Mouse (Mus musculus) layer of hippocampus, adult 6 months (tissue): ENCODE measurements around the gene Neu2. TPM values are rescaled to one million over a fixed set of nuclear protein-coding genes. Genes with fewer than 3 reads are reported as not detected.

Source experiments
- long read RNA-seq, 2 experiments: library from polyadenylated mRNA; unstranded; transcript quantifications; one replicate each; pipeline ENCODE4 v2.0.0; 2019 to 2020
- polyA plus RNA-seq: library from polyadenylated mRNA; unstranded; fragments of <200 nt; fragmentation: Nextera tagmentation; gene quantifications from 2 replicates; pipeline ENCODE4 v1.2.3, GENCODE M21; 2021

Neu2 gene
- polyA plus RNA-seq = 1.2 and 1.6 TPM in 2 replicates
- long read RNA-seq, experiment 1, partial matches to known transcripts = 0 of 4 reads
- long read RNA-seq, experiment 1, other reads (novel, unspliced or antisense) = 0 of 4 reads
- long read RNA-seq, experiment 2, partial matches to known transcripts = 0 of 7 reads
- long read RNA-seq, experiment 2, other reads (novel, unspliced or antisense) = 1 of 7 reads

DNA sequence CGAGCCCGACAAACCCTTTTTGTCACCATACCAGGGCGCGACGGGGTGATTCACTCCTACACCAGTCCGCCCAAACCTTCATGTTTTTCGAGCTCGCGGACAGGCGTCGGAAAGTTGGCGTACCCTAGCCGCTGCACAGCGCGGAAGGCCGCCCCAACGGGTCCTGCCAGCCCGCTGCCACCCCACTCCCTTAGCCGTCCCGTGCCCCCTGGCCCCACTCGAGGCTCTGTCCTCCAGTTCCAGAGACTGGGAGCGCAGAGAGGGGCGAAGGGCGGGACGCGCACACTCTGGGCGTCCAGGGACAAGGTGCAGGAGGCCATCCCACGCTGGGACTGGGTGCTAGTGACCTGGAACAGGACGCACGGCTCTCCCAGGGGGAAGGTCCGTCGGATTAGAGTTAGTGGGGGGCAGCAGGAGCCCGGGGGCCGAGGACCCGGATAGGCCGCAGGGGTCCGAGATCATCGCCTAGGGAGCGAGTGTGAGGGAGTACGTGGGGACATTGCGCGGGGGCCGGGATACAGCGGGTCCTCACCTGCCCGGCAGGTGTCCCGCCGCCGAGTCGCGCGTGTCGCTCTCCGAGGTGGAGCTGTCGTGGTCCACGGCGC, at the start of gene Neu2:
Neu2 (plus strand) TSS at position 329 of the 605 bp plus-strand sequence.

DNA sequence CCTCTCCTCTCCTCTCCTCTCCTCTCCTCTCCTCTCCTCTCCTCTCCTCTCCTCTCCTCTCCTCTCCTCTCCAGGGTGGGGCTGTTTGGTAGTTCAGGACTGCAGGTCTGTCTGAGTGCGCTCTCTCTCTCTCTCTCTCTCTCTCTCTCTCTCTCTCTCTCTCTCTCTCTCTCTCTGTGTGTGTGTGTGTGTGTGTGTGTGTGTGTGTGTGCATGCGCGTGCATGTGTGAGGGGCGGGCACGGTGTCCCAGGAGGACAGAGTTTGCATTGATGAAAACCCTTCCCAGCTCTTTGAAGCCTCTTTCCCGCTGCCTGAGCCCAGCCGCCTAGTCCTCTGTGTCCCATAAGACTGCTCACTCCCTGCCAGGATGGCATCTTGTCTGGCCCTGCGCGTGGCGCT, 39.7 kb upstream of the Neu2 start, which contains the start of gene Snorc:
Snorc (plus strand) TSS at position 301 of the 400 bp plus-strand sequence.

DNA sequence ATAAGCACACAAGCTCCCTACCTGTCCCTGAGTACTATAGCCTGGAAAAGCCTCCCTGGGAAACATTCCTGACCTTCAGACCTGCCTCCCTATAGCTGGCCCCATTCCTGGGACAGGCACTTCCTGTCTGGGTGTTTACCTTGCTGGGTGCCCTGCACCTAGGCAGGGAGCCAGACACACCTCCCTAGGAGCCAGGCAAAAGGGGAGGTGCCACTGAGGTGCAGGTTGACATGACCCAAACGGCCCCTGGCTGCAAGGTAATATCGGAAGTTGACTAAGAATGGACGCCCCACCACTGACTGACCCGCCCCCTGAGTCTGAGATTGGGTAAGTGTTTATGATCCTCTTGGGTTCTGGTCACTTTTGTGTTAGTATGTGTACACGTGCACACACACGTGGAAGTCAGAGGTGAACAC, 64.1 kb downstream of the Neu2 start, which contains the start of gene Ngef:
Ngef (minus strand) TSS at position 71 of the 416 bp plus-strand sequence.

DNA sequence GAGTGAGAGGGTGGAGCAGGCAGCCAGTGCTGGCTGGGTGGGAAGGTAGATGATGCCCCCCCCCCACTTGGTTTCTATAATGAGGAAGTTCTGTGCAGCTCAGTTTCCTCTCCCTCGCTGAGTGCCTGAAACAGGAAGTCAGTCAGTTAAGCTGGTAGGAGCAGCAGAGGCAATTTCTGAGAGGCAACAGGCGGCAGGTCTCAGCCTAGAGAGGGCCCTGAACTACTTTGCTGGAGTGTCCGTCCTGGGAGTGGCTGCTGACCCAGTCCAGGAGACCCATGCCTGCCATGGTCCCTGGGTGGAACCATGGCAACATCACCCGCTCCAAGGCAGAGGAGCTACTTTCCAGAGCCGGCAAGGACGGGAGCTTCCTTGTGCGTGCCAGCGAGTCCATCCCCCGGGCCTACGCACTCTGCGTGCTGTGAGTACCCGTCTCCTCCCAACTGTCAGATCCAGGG, 110.6 kb downstream of the Neu2 start, which contains the start of gene Inpp5d:
Inpp5d (plus strand) TSS at position 102 of the 458 bp plus-strand sequence.

Other genes with a start within 250 kb of the Neu2 start
- gene Efhd1, start 245.5 kb upstream of the Neu2 start, polyA plus RNA-seq = 22.4 and 24.2 TPM in 2 replicates
- gene Gigyf2, start 182.9 kb upstream of the Neu2 start, polyA plus RNA-seq = 18.2 and 42.6 TPM in 2 replicates
- 4.6 and 199 TPM in 2 replicates for gene Kcnj13, start 115.2 kb upstream of the Neu2 start, polyA plus RNA-seq
- 0.58 and 0.84 TPM in 2 replicates for gene Snorc, start 39.6 kb upstream of the Neu2 start, polyA plus RNA-seq
- gene Ngef, start 64.0 kb downstream of the Neu2 start, polyA plus RNA-seq = 80.8 and 88.6 TPM in 2 replicates
- 5.1 and 5.5 TPM in 2 replicates for gene Inpp5d, start 110.4 kb downstream of the Neu2 start, polyA plus RNA-seq
- gene Atg16l1, start 246.0 kb downstream of the Neu2 start, polyA plus RNA-seq = 31.4 and 31.5 TPM in 2 replicates